In the genomic region with DNA sequence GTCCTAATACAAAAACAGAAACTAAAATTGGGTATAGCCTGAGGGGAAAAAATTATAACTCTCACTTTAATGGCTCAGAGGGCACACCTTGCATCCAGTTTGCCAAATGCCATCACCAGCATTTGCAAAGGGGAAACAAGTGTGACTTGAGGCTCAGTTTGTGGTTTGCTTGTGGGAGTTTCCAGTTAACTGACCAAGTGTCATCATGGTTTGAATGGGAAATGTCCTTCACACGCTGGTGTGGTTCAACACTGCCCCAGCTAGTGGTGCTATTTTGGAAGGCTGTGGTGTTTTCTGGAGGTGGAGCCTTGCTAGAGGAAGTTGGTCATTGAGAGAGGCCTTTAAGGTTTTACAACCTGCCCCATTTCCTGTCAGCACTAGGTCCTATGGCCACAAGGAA, we compare ENCODE assay signal across 23 mouse cellular contexts.
DNase-seq lines count a peak whose midpoint lies in the region; ATAC-seq and TF ChIP-seq lines count a peak whose summit lies in the region.
"Had no signal": no experiment of that assay in that cellular context is flagged by ENCODE, and none has a peak within 500 bp of the region (broad histone marks: within the 10 kb centered on the region; RNA-seq: fewer than 3 reads in every experiment).

No protein-coding gene starts in this region.

- H3K9me3 ChIP-seq in CH12.LX (replicated peaks; ENCODE audit: low read length) = peaks cover 3% of the 10 kb centered on the region
- H3K9me3 ChIP-seq: G1E had no signal

- H3K36me3 ChIP-seq in CH12.LX (replicated peaks in 1 of 2; ENCODE audit: control insufficient read depth in 1 of 2, insufficient read depth in 1 of 2, low read length in 1 of 2) = no peaks in the 10 kb centered on the region
- H3K36me3 ChIP-seq: G1E had no signal

- dilution Hi-C loops in CH12.LX (cut with MboI; ENCODE audit: extremely low pct_ligation_motif_present, extremely low pct_unique_long_range_greater_than_20kb, low sequenced_read_pairs) = no loop called here

- H3K4me3 ChIP-seq in CH12.LX (replicated peaks in 1 of 3; ENCODE audit: low read depth in 2 of 3, low read length in 2 of 3, poor library complexity in 1 of 3) = no peak overlapping the region

- no peak for TF ChIP-seq RAD21 in CH12.LX (IDR thresholded peaks at IDR 0.05; ENCODE audit: low read depth, low read length)

- TF ChIP-seq EP300 in CH12.LX (IDR thresholded peaks at IDR 0.05; ENCODE audit: low read length) = 0 out of 2 replicates have a peak, but pooled peaks have one; percentile 3

- ATAC-seq in granulocyte monocyte progenitor cell, adult 5-6 weeks (replicated peaks; ENCODE audit: poor library complexity, severe bottlenecking) = peak; percentile 56
- peak; percentile 26; the same call in 1 of the 2 replicates for ATAC-seq in megakaryocyte progenitor cell, adult 5-6 weeks (replicated peaks; ENCODE audit: poor library complexity)
- ATAC-seq: activated CD4-positive, CD25-positive, alpha-beta regulatory T cell, adult 4 months; CD4-positive, CD25-positive, alpha-beta regulatory T cell, adult 4 months; Patski had no signal

- H3K27ac ChIP-seq in CH12.LX (ENCODE audit: insufficient read depth, low read depth) = no peak overlapping the region

- in situ Hi-C loops in CH12.LX (cut with MboI; ENCODE audit: low pct_ligation_motif_present, low pct_unique_long_range_greater_than_20kb, low sequenced_read_pairs) = no loop called here

- no peak for TF ChIP-seq POLR2A in CH12.LX (IDR thresholded peaks at IDR 0.05; ENCODE audit: low read depth, low read length)

- peak; percentile 80 for DNase-seq in 416B (ENCODE audit: low read depth)
- DNase-seq in CH12.LX (ENCODE audit: extremely low read depth) = peak; percentile 52
- no peak for DNase-seq in cerebellum, postnatal 10 days
- DNase-seq in layer of hippocampus, postnatal 14 days (ENCODE audit: low spot score in 2 of 2) = no peak
- no peak for DNase-seq in cerebellum, adult 11 months
- no peak for DNase-seq in thymus, adult 18-20 months
- DNase-seq: adrenal gland, adult 2 months; adrenal gland, adult 8-10 months; adrenal gland, postnatal 10 days; adrenal gland, postnatal 14 days; adrenal gland, postnatal 25 days; adrenal gland, postnatal 36 days; B cell, adult 2 months; cerebellum, adult 11-12 months; cerebellum, adult 18-20 months; cerebellum, adult 2 months; cerebellum, adult 8-10 months had no signal

- no peak overlapping the region for H3K9ac ChIP-seq in CH12.LX (ENCODE audit: insufficient read depth, low read depth)

- no peaks in the 10 kb centered on the region for H3K79me2 ChIP-seq in CH12.LX (replicated peaks; ENCODE audit: control insufficient read depth, extremely low read depth, insufficient read depth, poor library complexity, severe bottlenecking)

- H3K4me2 ChIP-seq in CH12.LX (ENCODE audit: insufficient read depth, low read depth, poor library complexity, severe bottlenecking) = no peak overlapping the region

- no peak for TF ChIP-seq CTCF in CH12.LX (conservative IDR thresholded peaks at IDR 0.05 in 1 of 2, IDR thresholded peaks at IDR 0.05 in 1 of 2; ENCODE audit: low read depth in 2 of 2, low read length in 2 of 2)

- no peaks in the 10 kb centered on the region for H3K27me3 ChIP-seq in CH12.LX (replicated peaks)
- H3K27me3 ChIP-seq: Patski had no signal

- H3K4me1 ChIP-seq in CH12.LX (ENCODE audit: control insufficient read depth in 1 of 2, insufficient read depth in 2 of 2) = peaks cover 0 to 12% of the 10 kb centered on the region in 2 experiments; a peak in 1 of 4 replicates

TF ChIP-seq in CH12.LX, 34 proteins besides CTCF, POLR2A, EP300 and RAD21:
- TF ChIP-seq MAZ (IDR thresholded peaks at IDR 0.05; ENCODE audit: low read depth, low read length) (no peak), MAX (IDR thresholded peaks at IDR 0.05; ENCODE audit: low read length) (0 out of 2 replicates have a peak, but pooled peaks have one; percentile 28), ETS1 (conservative IDR thresholded peaks at IDR 0.05; ENCODE audit: low read depth, low read length) (peak; percentile 51; the same call in 1 of the 2 replicates), MYC (IDR thresholded peaks at IDR 0.05; ENCODE audit: low read depth, low read length) (no peak), TCF12 (IDR thresholded peaks at IDR 0.05; ENCODE audit: low read depth, low read length) (no peak), BHLHE40 (IDR thresholded peaks at IDR 0.05; ENCODE audit: low read depth, low read length) (peak; percentile 71)

Comparison
In these comparisons a context has a peak if more than half of its experiments do, and no peak if none do; other contexts are left out.
1. DNase-seq: peak in 416B (single experiment) and CH12.LX (single experiment); none in cerebellum, postnatal 10 days (0 of 2), layer of hippocampus, postnatal 14 days (0 of 2), cerebellum, adult 11 months (single experiment) and thymus, adult 18-20 months (0 of 2).